Mouse (Mus musculus): ENCODE measurements at regions not wholly inside any gene's neighbourhood (a gene's known extent, or its start where the extent isn't known, plus 50 kb on each side); places are given as distances from the start of the nearest gene placed in this dataset.

GRCm38 (mm10) chr11:117538732-117539131 lies 54.6 kb downstream of the Gm11733 start:
- DNase-seq (ENCODE audit: low spot score), result no peak

- DNase-seq (ENCODE audit: low spot score), result no peak
Observed at GRCm38 (mm10) chr11:117540609-117541008, 56.4 kb downstream of the Gm11733 start.

- DNase-seq (ENCODE audit: low spot score), result no peak
Observed at GRCm38 (mm10) chr11:117541205-117541884, 57.2 kb downstream of the Gm11733 start.

- DNase-seq (ENCODE audit: low spot score), result no peak
Observed at GRCm38 (mm10) chr11:117543191-117543590, 59.0 kb downstream of the Gm11733 start.

GRCm38 (mm10) chr11:117544507-117544906 lies 60.3 kb downstream of the Gm11733 start:
- no peak for DNase-seq (ENCODE audit: low spot score)

- DNase-seq (ENCODE audit: low spot score), result no peak
Observed at GRCm38 (mm10) chr11:117544926-117545325, 60.8 kb downstream of the Gm11733 start.

GRCm38 (mm10) chr11:117551926-117552325 lies 67.8 kb downstream of the Gm11733 start:
- DNase-seq (ENCODE audit: low spot score), result no peak

- DNase-seq (ENCODE audit: low spot score), result no peak
Observed at GRCm38 (mm10) chr11:117552430-117552969, 68.3 kb downstream of the Gm11733 start.

GRCm38 (mm10) chr11:117554111-117554510 lies 69.9 kb downstream of the Gm11733 start:
- DNase-seq (ENCODE audit: low spot score), result no peak

- DNase-seq (ENCODE audit: low spot score), result no peak
Observed at GRCm38 (mm10) chr11:117557474-117558381, 73.6 kb downstream of the Gm11733 start.

GRCm38 (mm10) chr11:117559839-117560238 lies 75.7 kb downstream of the Gm11733 start:
- DNase-seq (ENCODE audit: low spot score), result no peak

- no peak for DNase-seq (ENCODE audit: low spot score)
Observed at GRCm38 (mm10) chr11:117567961-117568605, 83.9 kb downstream of the Gm11733 start.

GRCm38 (mm10) chr11:117568606-117568991 lies 84.4 kb downstream of the Gm11733 start:
- DNase-seq (ENCODE audit: low spot score), result peak; percentile 56

GRCm38 (mm10) chr11:117569566-117570101 lies 84.5 kb upstream of the Tnrc6c start:
- DNase-seq (ENCODE audit: low spot score), result no peak

- no peak for DNase-seq (ENCODE audit: low spot score)
Observed at GRCm38 (mm10) chr11:117571858-117572257, 82.2 kb upstream of the Tnrc6c start.

- no peak for DNase-seq (ENCODE audit: low spot score)
Observed at GRCm38 (mm10) chr11:117574721-117575120, 79.4 kb upstream of the Tnrc6c start.

- no peak for DNase-seq (ENCODE audit: low spot score)
Observed at GRCm38 (mm10) chr11:117579121-117579520, 75.0 kb upstream of the Tnrc6c start.

- no peak for DNase-seq (ENCODE audit: low spot score)
Observed at GRCm38 (mm10) chr11:117579720-117580119, 74.4 kb upstream of the Tnrc6c start.

- no peak for DNase-seq (ENCODE audit: low spot score)
Observed at GRCm38 (mm10) chr11:117583478-117583877, 70.6 kb upstream of the Tnrc6c start.

- DNase-seq (ENCODE audit: low spot score), result no peak
Observed at GRCm38 (mm10) chr11:117585556-117585955, 68.5 kb upstream of the Tnrc6c start.

- no peak for DNase-seq (ENCODE audit: low spot score)
Observed at GRCm38 (mm10) chr11:117586063-117586462, 68.0 kb upstream of the Tnrc6c start.

GRCm38 (mm10) chr11:117586857-117587425 lies 67.1 kb upstream of the Tnrc6c start:
- no peak for DNase-seq (ENCODE audit: low spot score)

All from urinary bladder, adult 2 months (tissue).